Mouse (Mus musculus) layer of hippocampus, adult 11-12 months (tissue): Measurements from ENCODE around the gene Dgkq.
A peak's percentile ranks its signal among the peaks of the same experiment; 100 is the strongest.

Source experiments
- DNase-seq: peaks from one replicate; pipeline ENCODE4 v3.0.0; 2022; ENCODE audit warnings: low spot score

Dgkq gene

DNA sequence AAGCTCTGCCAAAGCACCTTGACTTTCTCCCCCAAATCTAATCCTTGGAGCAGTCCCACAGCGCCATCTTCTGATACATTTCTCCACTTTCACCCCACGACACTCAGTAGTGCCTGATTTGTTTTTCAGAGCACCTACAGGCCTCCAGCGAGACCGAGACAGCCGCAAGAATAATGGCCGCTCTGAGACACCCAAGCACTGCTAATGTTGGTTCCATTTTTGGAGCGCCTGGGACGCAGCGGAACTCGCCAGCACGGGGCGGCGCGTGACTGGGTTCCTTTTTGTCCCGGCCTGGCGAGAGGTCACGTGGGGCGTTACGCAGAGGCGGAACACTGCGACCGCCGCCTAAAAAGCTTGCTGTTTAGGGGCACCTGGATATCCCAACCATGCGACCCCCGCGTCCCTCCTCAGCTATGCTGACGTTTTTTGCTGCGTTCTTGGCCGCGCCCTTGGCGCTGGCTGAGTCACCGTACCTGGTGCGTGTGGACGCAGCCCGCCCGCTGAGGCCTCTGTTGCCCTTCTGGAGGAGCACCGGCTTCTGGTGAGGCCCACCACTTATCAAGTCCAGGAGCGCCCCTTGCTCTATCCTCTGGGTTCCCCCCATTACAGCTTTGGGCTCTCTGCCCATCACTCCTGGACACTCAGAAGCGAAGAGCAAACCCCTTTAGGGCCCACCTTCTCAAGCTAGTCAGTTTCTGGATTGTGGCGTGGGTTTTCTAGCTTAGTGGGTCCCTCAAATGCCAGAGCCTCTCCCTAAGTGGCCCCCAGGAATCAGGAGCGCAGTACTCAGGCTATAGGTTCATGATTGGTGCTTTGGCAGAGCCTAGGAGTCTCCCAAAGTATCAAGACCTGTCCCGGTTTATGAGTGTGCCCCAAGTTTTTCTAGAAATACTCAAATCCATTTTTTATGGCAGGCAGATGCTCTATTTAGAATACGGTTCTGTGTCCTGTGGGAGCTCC is at the start of gene Dgkq:
TSS of gene Dgkq (minus strand) at position 696 of the 960 bp plus-strand sequence.
- peak; percentile 92 for DNase-seq

DNA sequence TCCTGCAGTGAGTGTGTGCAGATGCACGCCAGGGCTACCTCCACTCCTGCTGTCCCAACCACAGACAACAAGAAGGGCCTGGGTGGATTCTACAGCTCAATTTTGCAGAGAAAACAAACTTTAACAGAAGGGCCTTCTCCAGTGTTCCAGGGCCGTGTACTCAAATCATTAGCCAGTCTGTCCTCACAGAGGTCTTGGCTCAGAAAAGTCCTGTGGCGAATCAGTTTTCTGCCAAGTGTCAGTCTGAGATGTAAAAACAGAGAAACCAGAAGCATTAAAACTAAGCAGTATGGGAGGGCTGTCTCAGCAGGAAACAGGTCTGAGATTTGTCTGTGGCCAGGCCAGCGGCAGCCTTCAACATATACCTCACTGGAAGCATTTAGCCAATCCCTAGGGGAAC is 48.6 kb upstream of the Dgkq start:
- DNase-seq, result no peak

DNA sequence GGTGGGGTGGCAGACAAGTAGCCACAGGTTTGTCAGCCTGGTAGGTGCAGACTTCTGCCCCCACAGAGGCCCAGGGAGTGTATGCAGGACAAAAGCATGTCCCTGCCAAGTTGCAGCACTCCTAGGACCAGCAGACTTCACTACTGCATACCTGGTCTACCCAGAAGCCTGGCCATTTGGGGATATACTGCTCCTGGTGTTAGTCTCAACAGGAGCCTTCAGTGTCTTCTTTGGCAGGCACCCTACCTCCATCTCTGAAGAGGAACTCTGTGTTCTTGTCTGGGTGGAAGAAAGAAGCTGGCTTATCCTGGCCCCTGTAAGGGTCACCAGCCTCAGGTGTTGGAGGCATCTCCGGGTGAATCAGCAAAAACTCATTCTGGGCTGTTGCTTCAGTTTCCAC is 46.5 kb upstream of the Dgkq start:
- no peak for DNase-seq

DNA sequence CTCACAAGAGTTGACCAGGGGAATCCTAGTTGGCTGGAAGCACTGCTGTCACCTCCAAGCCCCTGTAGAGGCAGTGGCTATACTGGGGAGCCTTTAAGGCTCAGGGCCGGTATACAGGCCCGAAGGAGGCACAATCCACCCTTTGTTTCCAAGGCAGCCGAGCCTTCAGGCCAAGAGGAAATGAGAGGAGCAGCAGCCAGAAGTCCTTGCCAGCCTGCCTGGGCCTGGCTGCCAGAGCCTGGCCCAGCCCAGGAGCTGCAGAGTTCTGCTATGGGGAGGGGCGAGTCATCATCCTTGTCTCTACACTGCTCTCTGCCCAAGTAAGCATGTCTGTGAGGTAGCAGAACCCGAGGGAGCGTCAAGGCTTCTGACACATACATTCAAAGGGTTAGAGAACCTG is 44.7 kb upstream of the Dgkq start:
- DNase-seq, result peak; percentile 52

DNA sequence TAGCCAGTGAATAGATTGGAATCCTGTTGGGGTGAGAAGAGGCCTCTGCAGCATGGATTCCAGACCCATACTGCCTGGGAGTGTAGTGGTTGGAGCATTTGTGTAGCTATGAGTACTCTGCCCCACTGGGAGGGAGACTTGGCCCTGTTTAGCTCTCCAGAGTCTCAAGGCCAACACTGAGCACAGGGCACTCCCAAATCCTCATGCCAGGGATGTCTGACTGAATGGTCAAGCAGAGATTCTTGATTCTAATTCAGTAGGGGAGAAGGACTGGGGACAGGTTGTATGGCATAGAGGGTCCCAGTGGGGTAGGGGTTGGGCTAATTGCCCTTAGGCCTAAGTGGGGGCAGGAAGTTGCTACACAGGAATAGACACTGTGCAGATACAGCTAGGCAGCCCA is 44.2 kb upstream of the Dgkq start:
- no peak for DNase-seq

DNA sequence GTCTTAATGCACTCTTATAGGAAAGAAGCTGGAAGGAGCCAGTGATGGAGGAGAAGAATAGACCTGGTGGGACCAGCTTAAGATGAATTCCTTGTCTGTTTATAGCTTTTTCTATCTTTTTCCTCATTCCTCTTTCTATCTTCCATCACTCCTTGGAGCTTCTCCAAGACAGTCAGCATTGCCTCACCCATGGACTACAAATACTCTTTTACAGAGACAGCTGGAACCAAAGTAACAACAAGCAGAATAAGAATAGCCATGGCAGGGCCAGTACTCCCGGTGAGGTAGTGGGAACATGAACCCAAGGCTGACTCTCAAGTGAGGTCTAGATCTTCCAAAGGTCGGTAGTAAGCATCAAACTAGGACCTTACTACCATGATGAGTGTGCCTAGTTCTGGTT is 43.6 kb upstream of the Dgkq start:
- no peak for DNase-seq

DNA sequence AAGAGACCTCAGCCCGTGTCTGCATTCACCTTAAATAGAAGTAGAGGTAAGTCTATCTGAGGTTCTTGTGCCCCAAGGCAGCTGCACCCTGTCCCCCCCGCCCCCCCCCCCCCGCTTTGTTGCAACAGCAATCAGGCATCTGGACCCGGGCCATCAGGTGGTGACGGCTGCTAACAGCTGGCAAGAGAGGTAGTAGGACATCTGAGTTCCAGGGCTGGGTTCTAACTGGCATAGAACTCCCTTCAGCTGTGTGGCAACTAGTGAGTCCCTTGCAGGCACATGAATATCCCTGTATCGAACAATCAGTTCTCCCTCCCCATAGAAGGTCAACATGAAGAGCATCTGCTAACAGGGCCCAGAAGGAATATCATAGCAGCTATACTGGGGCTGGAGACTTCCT is 42.5 kb upstream of the Dgkq start:
- no peak for DNase-seq

DNA sequence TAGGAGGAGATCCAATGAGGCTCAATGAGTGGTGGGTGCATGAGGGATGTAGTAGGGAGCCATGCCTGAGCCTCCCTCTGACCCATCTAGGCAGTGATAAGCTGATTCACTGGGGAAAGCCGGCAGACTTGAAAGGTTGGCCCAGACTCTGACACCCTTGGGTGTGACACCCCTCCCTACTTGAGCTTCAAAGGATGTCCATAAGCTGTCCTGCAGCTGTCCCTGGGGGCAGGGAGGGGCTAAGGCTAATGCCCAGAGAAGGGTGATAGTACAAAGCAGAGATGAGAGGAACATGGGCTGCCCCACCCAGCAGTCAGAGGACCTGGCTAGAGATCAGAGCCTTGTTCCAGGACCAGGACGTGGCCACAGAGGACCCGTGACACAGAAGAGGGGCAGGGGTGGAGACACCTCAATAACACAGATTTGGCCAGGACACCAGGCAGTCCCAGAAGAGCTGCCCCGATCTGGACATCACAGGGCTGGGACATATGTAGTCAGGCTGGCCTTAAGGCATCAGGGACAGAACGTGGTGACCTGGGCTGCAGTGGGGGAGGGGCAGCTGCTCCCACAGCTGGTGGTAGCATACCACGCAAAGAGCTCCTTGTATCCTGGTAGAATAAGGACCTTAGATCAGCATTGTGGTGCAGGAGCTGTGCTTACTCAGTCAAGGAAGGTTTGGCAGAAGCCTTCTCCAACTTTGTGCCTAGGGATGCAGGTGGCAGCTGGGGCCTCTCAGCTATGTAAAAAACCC is 39.7 kb upstream of the Dgkq start:
- DNase-seq, result no peak

DNA sequence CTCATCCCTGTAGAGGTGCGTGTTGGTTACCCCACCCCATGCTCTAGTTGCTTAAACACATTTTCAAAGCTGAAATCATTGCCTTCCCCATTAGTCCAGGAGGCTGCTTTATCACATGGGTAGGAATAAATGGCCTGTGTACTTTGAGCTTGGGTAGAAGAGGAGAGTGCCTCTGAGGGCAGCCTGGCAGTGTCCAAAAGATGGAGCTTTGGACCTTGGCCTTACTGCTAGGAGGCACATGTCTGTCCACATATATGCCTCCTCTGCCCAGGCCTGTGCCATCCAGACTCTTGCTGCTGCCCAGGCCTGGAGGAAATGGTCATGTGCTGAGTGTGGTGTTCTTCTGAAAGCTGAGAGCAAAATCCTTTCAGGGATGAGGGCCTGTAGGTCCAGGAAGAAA is 38.9 kb upstream of the Dgkq start:
- DNase-seq, result no peak

DNA sequence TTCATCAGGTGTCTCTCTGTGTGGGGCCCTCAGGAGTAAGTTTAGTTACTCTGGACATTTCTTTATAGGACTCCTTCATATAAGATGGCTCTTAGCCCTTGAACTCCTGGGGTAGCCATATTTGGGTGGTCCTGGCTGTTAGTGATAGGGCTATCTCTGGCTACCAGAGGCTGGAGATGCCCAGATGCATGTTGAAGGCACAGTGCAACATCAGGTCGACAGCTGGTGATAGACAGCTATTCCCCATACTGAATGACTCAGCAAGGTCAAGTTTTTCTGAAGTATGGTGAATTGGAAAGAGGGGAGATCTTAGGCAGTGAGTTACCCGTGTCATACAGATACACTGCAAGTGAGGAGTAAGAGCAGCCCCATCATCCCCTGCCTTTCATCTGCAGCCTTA is 38.3 kb upstream of the Dgkq start:
- no peak for DNase-seq

DNA sequence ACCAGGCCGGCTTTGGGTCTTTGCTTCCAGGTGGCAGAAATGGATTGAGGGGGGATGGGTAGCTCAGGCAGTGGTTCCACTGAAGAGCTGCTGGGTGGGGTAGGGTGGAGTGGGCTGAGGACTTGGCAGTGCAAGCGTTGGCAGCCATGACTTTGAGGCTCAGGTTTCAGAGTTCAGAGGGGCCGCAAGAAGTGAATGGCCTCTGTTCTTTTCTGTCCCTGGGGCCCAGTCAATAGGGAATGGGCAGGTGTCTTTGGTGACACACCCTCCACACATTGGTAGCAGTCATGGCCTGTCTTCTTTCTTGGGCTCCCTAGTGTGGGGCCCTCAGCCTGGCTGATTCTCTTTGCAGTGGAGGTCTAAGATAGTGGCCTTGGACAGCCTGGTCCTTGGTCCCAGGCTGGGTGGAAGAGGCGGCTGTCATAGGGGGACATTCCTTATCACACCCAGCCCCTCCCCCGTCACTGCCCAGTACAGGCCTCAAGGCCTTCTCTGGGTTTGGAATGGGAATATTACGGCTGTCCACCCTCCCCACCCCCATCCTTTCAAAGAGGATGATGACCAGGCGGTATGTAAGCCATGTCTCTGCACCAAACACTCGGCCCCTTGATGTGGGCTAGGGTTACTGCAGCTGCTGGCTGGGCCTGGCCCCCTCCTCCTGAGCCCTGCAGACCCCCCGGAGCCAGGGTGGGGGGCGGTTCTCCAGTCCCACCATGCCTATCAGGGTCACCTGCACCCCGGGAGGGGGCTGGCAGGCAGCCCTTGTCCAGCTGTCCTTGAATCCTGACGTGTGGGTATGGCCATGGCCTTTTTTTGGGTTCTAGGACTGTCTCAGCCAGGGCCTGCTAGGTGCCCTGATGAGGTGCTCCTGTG is 34.5 kb upstream of the Dgkq start:
- DNase-seq, result no peak

DNA sequence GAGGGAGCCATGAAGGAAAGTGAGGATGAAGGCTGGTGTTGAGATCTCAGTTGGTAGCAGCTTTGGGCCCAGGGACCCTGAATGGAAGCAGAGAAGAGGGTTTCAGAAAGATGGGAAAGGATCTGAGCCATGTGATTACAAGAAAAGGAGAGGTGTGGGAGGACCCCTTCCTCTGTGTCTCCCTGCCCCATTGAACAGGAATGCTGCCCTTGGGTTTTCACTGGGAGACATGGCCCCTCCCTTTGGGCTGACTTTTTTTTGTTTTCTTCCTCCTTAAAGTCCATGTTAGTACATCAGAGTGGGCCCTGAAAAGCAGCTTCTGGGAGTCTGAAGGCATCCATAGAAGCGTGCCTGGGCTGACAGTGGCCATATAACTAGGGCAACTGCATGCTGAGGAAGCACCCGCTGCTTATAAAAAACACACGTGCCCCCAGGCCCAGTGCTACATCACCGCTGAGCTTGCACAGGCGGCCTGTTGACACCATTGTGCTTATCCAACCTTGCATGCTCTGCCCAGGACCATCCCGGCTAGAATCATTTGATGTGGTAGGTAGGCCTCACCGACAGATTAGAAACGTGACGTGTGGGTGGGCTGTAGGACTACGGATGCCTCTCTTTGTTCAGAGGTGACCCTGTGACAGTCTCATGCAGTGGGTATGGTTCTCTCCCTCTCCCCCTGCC is 32.0 kb upstream of the Dgkq start:
- DNase-seq, result no peak

DNA sequence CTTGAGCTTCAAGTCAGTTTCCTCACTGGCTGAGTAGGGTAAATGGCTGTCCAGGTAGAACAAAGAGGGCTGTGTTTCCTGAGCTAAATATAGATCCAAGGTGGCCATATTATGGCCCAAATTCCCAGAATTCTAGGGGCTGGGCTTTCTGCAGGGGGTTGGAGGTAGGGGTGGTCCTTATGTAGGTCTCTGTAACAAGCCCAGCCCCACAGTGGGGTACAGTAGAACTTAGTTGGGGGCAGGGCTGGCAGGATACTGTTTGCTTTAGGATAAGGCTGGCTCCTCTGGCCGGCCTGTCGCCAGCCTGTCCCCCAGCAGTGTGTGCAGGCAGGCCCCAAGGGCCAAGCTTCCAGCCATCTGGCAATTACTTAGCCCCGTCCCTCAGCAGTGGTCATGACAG is 30.9 kb upstream of the Dgkq start:
- no peak for DNase-seq

DNA sequence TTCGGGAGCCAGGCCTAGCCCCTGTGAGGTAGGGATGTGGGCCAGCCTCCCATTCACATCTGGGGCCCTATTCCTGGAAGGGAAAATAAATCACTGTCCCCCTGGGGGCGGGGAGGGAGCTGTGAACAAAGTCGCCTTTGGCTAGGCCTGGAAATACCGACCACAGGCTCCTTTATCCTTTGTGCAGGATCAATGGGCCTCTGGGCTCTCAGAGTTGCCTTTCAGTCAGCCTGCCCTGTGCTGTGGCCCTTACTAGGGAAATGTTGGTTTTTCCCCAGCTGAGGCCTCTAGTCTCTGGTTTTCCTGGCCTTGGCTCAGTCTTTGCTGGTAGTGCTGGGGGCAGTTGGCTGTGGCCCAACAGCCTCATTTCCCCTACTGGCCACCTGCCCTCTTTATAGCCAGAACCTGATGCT is 27.9 kb upstream of the Dgkq start:
- peak; percentile 73 for DNase-seq

DNA sequence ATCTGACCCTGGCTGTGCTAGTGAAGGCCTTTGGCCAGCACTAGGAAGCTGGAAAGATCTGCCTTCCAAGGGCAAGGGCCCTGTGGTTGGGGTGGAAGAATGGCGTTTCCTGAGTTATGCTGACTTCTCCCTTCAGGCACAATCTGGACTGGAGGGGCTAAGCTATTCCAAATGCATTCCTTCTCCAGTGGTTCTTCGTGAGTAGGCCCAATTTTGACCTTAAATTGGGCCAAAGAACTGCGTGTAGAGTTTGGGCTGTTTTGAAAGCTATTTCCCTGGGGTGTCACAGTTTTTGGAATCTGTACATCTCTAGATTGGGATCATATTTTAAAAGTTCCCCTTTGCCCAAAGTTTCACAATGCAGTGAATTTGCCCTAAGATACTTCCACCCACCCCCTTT is 27.1 kb upstream of the Dgkq start:
- no peak for DNase-seq

DNA sequence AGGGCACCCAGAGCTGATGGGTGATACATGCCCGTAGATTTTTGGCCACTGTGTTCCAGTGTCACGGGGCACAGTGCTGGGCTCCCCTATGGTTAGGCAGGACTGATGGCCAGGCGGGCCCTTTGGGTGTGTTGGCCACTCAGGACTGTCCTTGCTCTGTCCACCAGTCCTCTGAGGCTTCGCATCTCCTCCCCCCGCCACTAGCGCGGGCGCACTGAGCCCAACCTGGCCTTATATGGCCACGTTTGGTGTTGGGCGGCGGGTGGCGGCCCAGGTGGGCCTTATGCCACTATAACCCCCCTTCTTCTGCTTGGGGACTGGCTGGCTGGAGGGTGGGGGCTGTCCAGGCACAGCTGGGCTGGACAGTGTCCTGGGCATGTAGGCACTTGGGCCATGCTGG is 26.4 kb upstream of the Dgkq start:
- no peak for DNase-seq

DNA sequence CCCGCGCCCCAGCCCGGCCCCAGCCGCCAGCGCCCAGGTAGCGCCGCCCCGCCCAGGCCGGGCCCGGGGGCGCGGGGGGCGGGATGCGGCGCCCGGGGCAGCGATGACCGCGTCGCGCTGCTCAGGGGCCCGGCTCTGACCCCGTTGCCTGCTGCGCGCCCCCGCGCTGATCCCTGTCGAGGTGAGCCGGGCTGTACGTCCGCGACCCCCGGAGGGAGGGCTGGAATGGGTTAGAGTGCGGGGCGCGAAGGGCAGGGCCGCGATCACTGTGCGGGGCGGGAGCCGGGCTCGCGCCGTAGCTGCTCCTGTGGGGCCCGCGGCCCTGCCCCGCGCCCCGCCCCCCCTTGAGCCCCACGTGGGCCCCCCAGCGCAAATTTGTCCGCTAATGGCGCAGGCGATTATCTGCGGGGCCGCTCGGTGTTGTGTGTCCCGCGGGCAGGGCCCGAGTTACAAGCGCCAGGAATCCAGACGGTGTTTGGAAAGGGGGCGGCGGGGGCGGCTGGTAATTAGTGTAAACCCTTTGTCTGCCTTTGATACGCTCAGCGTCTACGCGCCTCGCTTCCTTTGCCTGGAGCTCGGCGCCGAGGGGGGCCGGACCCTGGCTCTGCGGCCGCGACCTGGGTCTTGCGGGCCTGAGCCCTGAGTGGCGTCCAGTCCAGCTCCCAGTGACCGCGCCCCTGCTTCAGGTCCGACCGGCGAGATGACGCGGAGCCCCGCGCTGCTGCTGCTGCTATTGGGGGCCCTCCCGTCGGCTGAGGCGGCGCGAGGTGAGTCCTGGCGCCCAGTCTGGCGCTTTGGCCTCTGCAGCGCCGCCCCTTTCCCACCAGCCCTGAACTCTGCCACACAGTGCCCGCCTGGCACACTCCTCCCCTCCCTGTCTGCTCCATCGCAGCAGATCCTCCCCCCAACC is 25.1 kb upstream of the Dgkq start:
- peak; percentile 58 for DNase-seq

DNA sequence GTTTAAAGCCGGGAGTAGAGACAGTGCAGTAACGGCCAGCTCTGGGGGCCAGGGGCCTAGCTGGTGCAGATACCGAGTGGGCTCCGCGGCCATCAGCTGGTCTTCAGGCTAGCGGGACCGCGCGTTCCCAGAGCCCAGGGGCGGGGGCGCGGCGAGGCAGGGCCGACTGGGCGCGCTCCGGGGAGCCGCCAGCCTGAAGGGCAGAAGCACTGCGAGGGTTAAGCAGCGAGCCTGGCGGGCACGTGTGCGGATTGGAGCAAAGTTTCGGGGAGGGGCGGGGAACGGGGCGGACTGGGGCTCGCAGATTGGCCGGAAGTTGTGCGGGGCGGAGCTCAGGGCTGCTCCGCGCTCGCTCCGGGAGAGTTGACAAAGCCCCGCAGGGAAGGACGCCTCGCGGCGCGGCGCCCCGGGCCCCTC is 24.4 kb upstream of the Dgkq start:
- DNase-seq, result peak; percentile 60

DNA sequence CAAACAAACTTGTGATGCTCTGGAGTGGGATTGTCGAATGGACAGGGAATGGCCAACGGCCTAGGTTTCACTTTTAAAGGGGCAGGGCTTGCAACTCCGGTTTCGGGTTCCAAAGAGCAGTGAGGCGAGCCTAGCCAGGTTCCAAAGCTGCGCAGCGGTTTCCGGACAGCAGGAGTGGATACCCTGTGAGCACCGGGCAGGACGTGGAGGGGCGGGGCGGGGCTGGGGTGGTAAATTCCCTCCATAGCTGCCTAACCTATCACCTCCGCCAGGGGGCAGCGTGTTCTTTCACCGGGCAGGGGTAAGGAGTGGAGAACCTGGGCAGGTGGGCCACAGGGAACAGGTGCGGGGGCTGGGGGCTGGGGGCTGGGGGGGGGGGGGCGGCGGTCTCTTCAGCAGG is 22.8 kb upstream of the Dgkq start, which contains the start of gene Fgfrl1:
TSS of gene Fgfrl1 (plus strand) at position 112 of the 400 bp plus-strand sequence.
- no peak for DNase-seq

DNA sequence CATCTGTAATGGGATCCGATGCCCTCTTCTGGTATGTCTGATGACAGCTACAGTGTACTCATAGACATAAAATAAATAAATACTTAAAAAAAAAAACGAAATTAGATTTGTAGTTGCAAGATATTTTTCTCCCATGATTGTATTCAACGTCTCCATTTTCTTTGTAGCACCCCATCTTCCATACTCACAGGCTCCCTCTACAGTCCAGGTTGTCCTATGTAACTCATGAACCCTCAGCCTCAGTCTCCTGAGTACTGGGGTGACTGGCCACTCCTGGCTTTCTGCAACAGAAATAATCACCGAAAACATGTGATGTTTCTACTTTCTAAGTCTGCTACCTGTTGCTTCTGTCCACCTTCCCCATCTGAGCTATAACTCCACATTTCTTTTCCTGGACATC is 21.7 kb upstream of the Dgkq start:
- no peak for DNase-seq

DNA sequence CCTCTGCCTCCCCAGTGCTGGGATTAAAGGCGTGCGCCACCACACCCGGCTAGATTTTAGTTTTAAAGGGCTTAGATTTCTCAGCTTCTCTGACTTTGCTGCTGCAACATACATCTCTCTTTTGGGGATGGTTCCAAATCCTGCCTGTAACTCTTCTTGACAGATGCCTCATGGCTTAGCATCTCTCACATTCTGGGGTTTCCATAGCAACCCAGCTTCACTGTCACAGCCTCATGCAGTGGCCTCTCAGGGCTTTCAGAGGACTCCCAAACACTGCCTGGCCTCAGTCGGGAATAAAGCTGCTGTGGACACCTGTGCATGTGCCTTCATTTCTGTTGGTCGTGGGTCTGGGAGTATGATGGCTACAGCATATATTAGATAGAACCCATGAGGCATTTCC is 19.6 kb upstream of the Dgkq start:
- DNase-seq, result no peak
